Mouse (Mus musculus) lung, postnatal 0 days (tissue): Measurements from ENCODE around the gene Cox5b.

ENCODE experiments used
- CTCF ChIP-seq: IDR thresholded peaks from 2 replicates; pipeline ENCODE4 v1.5.1; 2016; ENCODE audit warnings: antibody characterized with exemption, mild to moderate bottlenecking
- EP300 ChIP-seq: IDR thresholded peaks from 2 replicates; pipeline ENCODE4 v1.6.1; 2016; ENCODE audit warnings: antibody characterized with exemption, mild to moderate bottlenecking, control low read depth

- TF ChIP-seq EP300 (no peak), CTCF (no peak)
Observed at GRCm38 (mm10) chr1:36718786-36719185, 27.5 kb downstream of the Cox5b start.
